ENCODE assay signal across 21 mouse cellular contexts in genomic region chr8:104232919-104233318, GRCm38 (mm10). TPM values are rescaled to one million over a fixed set of nuclear protein-coding genes. Genes with fewer than 3 reads are reported as not detected.
DNase-seq lines count a peak whose midpoint lies in the region; ATAC-seq and TF ChIP-seq lines count a peak whose summit lies in the region.
"Had no signal": no experiment of that assay in that cellular context is flagged by ENCODE, and none has a peak within 500 bp of the region (broad histone marks: within the 10 kb centered on the region; RNA-seq: fewer than 3 reads in every experiment).

No protein-coding gene starts in this region.

- peak; percentile 39 for DNase-seq in lung, postnatal 25 days (ENCODE audit: low spot score)
- no peak for DNase-seq in lung, adult 2 months
- DNase-seq in liver, postnatal 0 days: peak; percentile 52
- DNase-seq in retina, postnatal 1 day: no peak
- DNase-seq: adrenal gland, postnatal 14 days; cerebellum, adult 11-12 months; cerebellum, postnatal 14 days; embryo, embryonic 11 days; forebrain, postnatal 0 days; right cerebral cortex, postnatal 25 days; thymus, postnatal 25 days had no signal

- no peaks in the 10 kb centered on the region for H3K9me3 ChIP-seq in liver, postnatal 0 days (ENCODE audit: low read length)
- H3K9me3 ChIP-seq in kidney, embryonic 15.5 days (replicated peaks): no peaks in the 10 kb centered on the region
- H3K9me3 ChIP-seq: embryonic facial prominence, embryonic 15.5 days; heart, embryonic 13.5 days; intestine, embryonic 15.5 days; midbrain, embryonic 13.5 days; neural tube, embryonic 13.5 days had no signal

- peak overlapping the region; percentile 94 for H3K27ac ChIP-seq in bone marrow, adult 2 months (ENCODE audit: control insufficient read depth, insufficient read depth, low read depth, low read length, poor library complexity)
- H3K27ac ChIP-seq in liver, postnatal 0 days (ENCODE audit: low read depth): peak overlapping the region; percentile 65
- H3K27ac ChIP-seq in kidney, embryonic 15.5 days: no peak overlapping the region
- H3K27ac ChIP-seq: embryonic facial prominence, embryonic 15.5 days; heart, embryonic 13.5 days; hindbrain, embryonic 14.5 days; intestine, embryonic 15.5 days; midbrain, embryonic 13.5 days; neural tube, embryonic 13.5 days had no signal

- WGBS in lung, adult 2 months: 88% methylated on average over 5 of the region's 5 CpGs
- 44% methylated on average over 5 of the region's 5 CpGs for WGBS in bone marrow, adult 2 months
- WGBS in liver, postnatal 0 days (ENCODE audit: insufficient replicate concordance): 67% methylated on average over 5 of the region's 5 CpGs
- 93% methylated on average over 5 of the region's 5 CpGs for WGBS in kidney, embryonic 15.5 days

- H3K4me1 ChIP-seq in lung, adult 2 months (ENCODE audit: control insufficient read depth, insufficient read depth, low read length): no peaks in the 10 kb centered on the region
- peaks cover 4% of the 10 kb centered on the region; the same call in 1 of the 2 replicates for H3K4me1 ChIP-seq in bone marrow, adult 2 months (ENCODE audit: control insufficient read depth, insufficient read depth, low read length)
- peaks cover 2% of the 10 kb centered on the region; the same call in 1 of the 2 replicates for H3K4me1 ChIP-seq in liver, postnatal 0 days (ENCODE audit: insufficient read depth)
- no peaks in the 10 kb centered on the region for H3K4me1 ChIP-seq in kidney, embryonic 15.5 days
- H3K4me1 ChIP-seq: embryonic facial prominence, embryonic 15.5 days; heart, embryonic 13.5 days; intestine, embryonic 15.5 days; midbrain, embryonic 13.5 days; neural tube, embryonic 13.5 days had no signal

- H3K4me3 ChIP-seq in lung, adult 2 months (replicated peaks; ENCODE audit: extremely low read depth, low read depth, low read length): no peak overlapping the region
- H3K4me3 ChIP-seq in bone marrow, adult 2 months (replicated peaks; ENCODE audit: control insufficient read depth, low read depth, low read length): no peak overlapping the region
- H3K4me3 ChIP-seq in liver, postnatal 0 days (ENCODE audit: low read depth, low read length): no peak overlapping the region
- H3K4me3 ChIP-seq in kidney, embryonic 15.5 days (replicated peaks): no peak overlapping the region
- H3K4me3 ChIP-seq: embryonic facial prominence, embryonic 15.5 days; heart, embryonic 13.5 days; intestine, embryonic 15.5 days; midbrain, embryonic 13.5 days; neural tube, embryonic 13.5 days had no signal

- no peak for TF ChIP-seq CTCF in lung, adult 2 months (IDR thresholded peaks at IDR 0.05; ENCODE audit: insufficient read depth, low read length)
- TF ChIP-seq CTCF in bone marrow, adult 2 months (IDR thresholded peaks at IDR 0.05; ENCODE audit: control insufficient read depth, insufficient read depth, low read length): no peak
- no peak for TF ChIP-seq CTCF in liver, postnatal 0 days (IDR thresholded peaks at IDR 0.05; ENCODE audit: low read depth)

- peak; percentile 50 for ATAC-seq in liver, postnatal 0 days
- peak; percentile 77 for ATAC-seq in neutrophil, adult 5-6 weeks (ENCODE audit: extremely low read depth, insufficient number of reproducible peaks, low FRiP score, poor library complexity, severe bottlenecking)
- no peak for ATAC-seq in kidney, embryonic 15.5 days (replicated peaks; ENCODE audit: low FRiP score)
- ATAC-seq: activated CD4-positive, CD25-positive, alpha-beta regulatory T cell, adult 4 months; forebrain, postnatal 0 days; intestine, embryonic 15.5 days; midbrain, embryonic 13.5 days had no signal

- H3K27me3 ChIP-seq in liver, postnatal 0 days (ENCODE audit: insufficient read depth, low read length): no peaks in the 10 kb centered on the region
- H3K27me3 ChIP-seq in kidney, embryonic 15.5 days: no peaks in the 10 kb centered on the region
- H3K27me3 ChIP-seq: embryonic facial prominence, embryonic 15.5 days; heart, embryonic 13.5 days; intestine, embryonic 15.5 days; midbrain, embryonic 13.5 days; neural tube, embryonic 13.5 days had no signal

- H3K36me3 ChIP-seq in liver, postnatal 0 days (replicated peaks; ENCODE audit: insufficient read depth, low read length): peaks cover 64% of the 10 kb centered on the region
- H3K36me3 ChIP-seq in kidney, embryonic 15.5 days: peaks cover 99% of the 10 kb centered on the region

- no peak for TF ChIP-seq EP300 in liver, postnatal 0 days (IDR thresholded peaks at IDR 0.05; ENCODE audit: low read depth)

- H3K4me2 ChIP-seq in liver, postnatal 0 days (ENCODE audit: low read depth, low read length): no peak overlapping the region
- H3K4me2 ChIP-seq in kidney, embryonic 15.5 days: no peak overlapping the region
- H3K4me2 ChIP-seq: embryonic facial prominence, embryonic 15.5 days; heart, embryonic 13.5 days; hindbrain, embryonic 14.5 days; intestine, embryonic 15.5 days; midbrain, embryonic 13.5 days; neural tube, embryonic 13.5 days had no signal

- TF ChIP-seq POLR2A in lung, adult 2 months (IDR thresholded peaks at IDR 0.05; ENCODE audit: borderline replicate concordance, extremely low read depth, low read depth, low read length): no peak
- no peak for TF ChIP-seq POLR2A in bone marrow, adult 2 months (IDR thresholded peaks at IDR 0.05; ENCODE audit: borderline replicate concordance, control insufficient read depth, low read depth, low read length)

- H3K9ac ChIP-seq in liver, postnatal 0 days (replicated peaks): no peak overlapping the region
- H3K9ac ChIP-seq in kidney, embryonic 15.5 days: no peak overlapping the region
- H3K9ac ChIP-seq: embryonic facial prominence, embryonic 15.5 days; forebrain, postnatal 0 days; heart, embryonic 13.5 days; hindbrain, embryonic 14.5 days; intestine, embryonic 15.5 days; midbrain, embryonic 13.5 days; neural tube, embryonic 13.5 days had no signal

RNA-seq across cellular contexts. Expression of gene Tk2, which starts 15.4 kb away (rescaled TPM):
- polyA plus RNA-seq in lung, adult 2 months (2012; rRNA removed): 21.9 and 25.0 TPM in 2 replicates
- 14.5 and 32.7 TPM in 2 replicates for polyA plus RNA-seq in bone marrow, adult 2 months (2011; ENCODE audit: insufficient read depth, insufficient read length, low replicate concordance, missing spikeins)
- 10.3 and 10.6 TPM in 2 replicates for polyA plus RNA-seq in liver, postnatal 0 days (2015; fragmentation: Nextera tagmentation; extraction: Ambion mirVana)
- 83.1 and 93.4 TPM in 2 replicates for total RNA-seq in neutrophil, adult 5-6 weeks (2017)
- polyA plus RNA-seq in kidney, embryonic 15.5 days (2015; fragmentation: Nextera tagmentation; extraction: Ambion mirVana): 19.7 and 21.0 TPM in 2 replicates

RNA-seq across cellular contexts. Expression of gene Cklf, which starts 17.7 kb away (rescaled TPM):
- 6.1 and 9.5 TPM in 2 replicates for polyA plus RNA-seq in lung, adult 2 months (2012; rRNA removed)
- 12.0 and 63.8 TPM in 2 replicates for polyA plus RNA-seq in bone marrow, adult 2 months (2011; ENCODE audit: insufficient read depth, insufficient read length, low replicate concordance, missing spikeins)
- polyA plus RNA-seq in liver, postnatal 0 days (2015; fragmentation: Nextera tagmentation; extraction: Ambion mirVana): 16.7 and 17.3 TPM in 2 replicates
- total RNA-seq in neutrophil, adult 5-6 weeks (2017): 82.9 and 88.5 TPM in 2 replicates
- 43.0 and 46.8 TPM in 2 replicates for polyA plus RNA-seq in kidney, embryonic 15.5 days (2015; fragmentation: Nextera tagmentation; extraction: Ambion mirVana)

Comparison
In these comparisons a context has a peak if more than half of its experiments do, and no peak if none do; other contexts are left out.
1. DNase-seq: peak in lung, postnatal 25 days (single experiment) and liver, postnatal 0 days (single experiment); none in lung, adult 2 months (single experiment) and retina, postnatal 1 day (single experiment).